Mouse (Mus musculus): Measurements from ENCODE around the gene Kcnk13.

Gene Kcnk13

DNA sequence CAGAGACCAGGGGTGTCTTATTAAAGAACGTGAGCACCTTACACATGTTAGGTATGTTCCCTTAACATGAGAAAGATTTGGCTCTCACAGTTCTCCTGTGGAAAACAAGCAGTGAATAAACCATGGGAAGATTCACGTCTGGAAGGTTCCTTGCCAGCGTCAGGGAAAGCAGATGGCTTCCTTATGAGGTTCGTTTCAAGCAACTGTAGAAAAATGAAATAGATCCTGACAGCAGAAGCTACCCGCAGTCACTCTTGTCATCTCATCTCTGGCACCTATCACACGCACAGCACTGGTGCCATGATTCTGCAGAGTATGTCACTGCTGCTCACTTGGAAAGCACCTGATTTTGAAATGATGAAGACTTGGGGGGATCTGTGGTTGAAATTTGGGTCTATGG is 53.4 kb downstream of the Kcnk13 start:
- no peak for DNase-seq

DNA sequence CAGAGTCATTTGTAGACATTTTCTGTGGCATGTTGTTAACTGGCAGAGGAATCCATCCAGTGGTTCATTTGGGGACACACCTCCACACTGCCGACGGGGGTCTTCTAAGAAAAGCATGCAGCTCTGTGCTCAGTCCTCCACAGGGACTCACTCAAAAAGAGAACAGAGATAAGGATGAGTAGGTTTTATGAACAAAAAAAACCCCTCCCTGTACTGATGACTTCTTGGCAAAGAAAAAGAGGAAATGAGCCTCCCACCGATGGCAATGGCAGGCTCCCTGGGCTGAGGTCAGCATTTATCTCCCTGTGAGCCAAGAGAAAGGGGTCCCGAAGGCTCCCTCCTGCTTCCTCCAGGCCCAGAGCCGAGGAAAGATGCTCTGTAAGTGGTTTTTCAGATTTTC is 58.2 kb downstream of the Kcnk13 start:
- no peak for DNase-seq

DNA sequence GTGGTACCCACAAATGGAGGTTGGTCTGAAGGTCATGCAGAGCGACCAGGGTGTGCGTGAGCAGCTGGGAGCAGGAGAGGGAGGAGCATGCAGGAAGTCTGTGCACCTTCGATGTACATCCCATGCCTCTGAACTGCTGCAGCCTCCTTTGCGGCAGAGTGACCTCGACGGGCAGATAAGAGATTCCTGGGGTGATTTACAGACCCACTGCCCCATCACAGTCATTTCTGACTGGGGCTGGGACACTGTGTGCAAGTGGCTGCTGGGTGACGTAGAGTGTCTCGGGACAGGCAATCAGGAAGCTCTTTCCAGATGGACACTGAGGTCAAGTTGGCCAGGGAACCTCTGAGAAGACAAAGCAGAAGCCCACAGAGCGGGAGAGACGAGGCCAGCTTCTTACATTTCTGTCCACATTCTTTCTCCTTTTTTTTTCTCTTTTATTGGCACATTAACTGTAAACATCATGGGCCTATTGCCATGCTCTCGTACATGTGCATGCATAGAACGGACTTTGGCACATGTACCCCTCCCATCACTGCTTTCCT is 59.6 kb downstream of the Kcnk13 start:
- no peak for DNase-seq

DNA sequence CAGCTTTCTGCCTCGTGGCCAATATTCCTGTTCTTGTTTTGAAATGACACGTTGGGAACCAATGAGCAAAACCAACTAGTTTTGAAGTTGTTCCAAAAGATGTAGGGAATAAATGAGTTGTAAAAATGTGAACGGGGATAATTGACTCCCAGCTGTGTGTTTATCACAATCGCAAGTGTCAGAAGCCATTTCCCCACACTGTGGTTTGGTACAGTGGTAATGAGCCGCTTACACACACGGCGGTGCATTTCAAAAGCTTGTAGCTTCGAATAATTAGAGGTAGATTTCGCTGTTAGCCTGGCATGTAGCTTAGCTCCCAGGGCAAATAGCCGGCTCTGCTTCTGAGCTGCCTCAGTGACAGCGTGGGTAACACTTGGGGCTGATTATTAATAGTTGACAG is 61.4 kb downstream of the Kcnk13 start:
- no peak for DNase-seq

DNA sequence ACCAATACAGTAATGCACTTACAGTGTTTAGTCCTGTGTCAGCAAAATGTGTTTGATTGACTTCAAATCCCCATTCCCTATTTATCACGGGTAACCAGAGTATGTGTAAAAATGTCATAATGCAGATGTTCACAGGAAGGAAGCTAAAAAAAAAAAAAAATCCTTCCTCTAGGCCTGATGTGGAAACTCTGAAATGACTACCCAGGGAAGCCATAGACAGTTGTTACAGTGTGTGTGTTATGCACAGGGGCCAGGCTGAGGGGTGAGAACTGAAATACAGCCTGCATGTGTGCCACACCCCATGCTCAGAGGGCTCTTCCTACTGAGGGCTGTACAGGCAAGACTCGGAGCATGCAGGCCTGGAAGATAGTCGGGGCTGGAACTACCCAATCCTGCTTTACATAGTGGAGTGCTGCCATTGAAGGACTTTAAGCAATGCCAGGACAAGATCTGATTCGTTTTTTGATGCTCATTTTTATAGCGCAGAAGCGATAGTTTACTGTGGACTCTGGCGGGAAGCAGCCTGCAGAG is 62.5 kb downstream of the Kcnk13 start:
- no peak for DNase-seq

DNA sequence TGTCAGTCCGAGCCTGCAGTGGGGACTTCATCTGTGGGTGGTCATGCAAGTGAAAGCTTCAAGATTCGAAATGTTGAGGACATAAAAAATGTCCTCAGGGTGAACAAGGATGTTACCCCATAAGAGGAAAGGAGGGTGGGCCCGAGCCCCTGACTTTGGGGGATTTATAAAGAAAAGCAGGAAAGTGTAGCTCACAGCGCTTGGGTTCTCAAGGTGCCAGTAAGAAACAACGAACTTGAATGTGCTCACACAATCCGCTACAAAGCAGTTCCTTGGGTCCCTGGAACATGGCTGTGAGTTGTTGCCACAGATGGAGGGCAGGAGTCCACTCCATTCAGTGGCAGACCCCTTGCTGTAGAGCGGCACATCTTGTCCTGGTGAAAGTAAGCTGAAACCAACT is 63.0 kb downstream of the Kcnk13 start:
- no peak for DNase-seq

DNA sequence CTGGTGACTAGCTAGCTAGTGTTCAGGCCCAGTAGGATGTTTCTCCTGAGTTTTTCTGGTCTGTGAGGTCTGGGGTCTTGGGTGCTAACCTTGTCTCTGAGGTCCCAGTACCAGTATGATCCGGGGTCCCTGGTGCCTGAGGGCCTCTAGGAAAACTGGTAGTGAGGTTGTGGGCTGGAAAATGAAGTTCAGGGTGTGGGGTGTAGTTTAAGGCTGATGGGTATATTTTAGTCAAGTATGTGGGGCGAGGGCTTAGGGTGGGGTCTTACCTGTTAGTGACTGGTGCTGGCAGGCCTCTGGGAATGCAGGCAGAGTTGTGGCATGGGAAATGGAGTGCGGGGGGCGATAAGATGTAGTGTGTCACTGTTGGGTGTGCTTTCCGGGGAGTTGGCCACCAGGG is 67.4 kb downstream of the Kcnk13 start:
- DNase-seq, result no peak

DNA sequence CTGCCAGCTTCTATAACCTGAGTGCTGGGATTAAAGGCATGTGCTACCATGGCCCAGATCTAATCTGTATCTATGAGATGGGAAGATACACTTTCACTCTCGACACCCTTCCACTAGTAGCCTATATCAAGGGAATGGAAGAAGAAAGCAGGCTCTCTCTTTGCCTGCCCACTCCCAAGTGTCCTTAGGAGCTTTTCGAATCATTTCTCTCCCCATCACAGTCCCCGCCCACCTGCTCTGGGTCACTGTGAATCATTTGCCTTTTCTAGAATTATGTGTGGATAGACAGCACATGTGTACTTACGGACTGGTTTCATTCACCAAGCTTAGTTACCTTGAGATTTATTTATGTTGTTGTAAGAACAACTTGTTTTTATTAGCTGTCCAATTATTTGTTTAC is 68.2 kb downstream of the Kcnk13 start:
- DNase-seq, result no peak

DNA sequence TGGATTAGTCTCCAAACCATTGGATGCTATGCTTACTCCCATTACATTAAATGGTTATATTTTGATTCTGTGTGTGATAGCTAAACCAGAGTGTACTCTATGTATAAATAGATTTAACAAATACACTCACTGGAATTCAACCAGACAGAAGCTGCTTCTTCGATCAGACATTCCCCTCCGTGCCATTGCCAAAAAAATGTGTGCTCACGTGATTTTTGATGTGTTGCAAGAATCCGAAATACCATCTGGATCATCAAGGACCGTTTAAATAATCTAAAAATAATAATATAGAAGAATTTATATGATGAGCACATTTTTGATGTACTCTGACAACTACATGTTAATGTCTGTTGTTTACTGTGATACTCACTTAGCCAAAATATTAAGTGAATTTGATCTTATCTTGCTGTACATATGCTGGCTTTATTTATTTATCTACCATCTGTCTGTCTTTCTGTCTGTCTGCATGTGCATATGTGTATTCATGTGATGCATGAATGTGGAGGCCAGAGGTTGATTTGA is 74.5 kb downstream of the Kcnk13 start:
- no peak for DNase-seq

DNA sequence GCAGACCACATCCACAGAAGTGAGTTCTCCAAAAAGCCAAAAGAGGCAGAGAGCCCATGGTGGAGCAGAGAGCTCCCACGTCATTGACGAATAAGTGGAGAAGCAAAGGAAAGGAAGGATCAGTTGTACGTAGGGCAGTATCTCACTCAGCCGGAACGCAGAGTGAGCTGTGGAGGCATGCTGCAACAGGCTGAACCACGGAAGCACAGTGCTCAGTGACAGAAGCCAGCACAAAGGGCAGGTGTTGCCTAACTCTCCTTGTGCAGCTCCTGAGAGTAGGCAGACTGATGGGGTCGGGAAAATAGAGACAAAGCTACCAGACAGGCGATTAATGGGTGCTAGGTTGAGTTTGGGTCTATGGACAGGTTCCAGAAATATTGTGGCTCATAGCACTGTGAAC is 77.8 kb downstream of the Kcnk13 start:
- no peak for DNase-seq

DNA sequence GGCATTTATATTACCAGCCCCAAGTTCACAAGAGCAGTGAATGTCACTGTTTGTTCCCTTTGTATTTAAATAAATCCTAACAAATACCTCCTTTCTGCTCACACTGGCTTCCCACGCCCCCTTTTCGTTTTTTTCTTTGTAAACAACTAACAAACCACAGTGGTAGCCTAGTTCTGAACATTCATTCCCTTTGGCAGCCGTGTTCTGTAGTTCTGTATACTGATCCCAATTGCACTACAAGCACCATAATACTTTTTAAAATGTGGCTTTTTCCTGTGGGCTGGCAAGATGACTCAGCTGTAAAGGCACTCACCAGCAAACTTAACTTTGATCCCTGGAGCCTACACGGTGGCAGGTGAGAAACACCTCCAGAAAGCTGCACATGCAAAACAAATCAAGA is 80.4 kb downstream of the Kcnk13 start:
- DNase-seq, result no peak

DNA sequence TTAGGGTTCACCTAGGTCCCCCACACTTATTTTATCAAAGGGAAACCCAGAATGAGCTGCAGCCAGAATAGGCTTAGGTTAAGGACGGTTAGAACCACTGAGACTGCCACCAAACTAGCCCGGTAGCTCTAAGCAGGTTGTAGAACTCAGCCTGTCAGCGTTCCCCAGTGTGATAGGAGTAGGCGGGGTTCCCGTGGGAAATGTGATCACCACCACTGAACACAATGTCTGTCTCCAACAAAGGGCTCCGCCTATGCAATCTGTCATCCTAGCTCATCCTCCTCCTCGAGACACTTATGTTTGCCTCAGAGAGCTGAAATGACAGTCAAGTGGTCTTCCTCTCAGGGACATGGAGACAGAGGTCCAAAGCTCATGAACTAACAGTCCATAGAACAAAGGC is 86.3 kb downstream of the Kcnk13 start:
- DNase-seq, result no peak

DNA sequence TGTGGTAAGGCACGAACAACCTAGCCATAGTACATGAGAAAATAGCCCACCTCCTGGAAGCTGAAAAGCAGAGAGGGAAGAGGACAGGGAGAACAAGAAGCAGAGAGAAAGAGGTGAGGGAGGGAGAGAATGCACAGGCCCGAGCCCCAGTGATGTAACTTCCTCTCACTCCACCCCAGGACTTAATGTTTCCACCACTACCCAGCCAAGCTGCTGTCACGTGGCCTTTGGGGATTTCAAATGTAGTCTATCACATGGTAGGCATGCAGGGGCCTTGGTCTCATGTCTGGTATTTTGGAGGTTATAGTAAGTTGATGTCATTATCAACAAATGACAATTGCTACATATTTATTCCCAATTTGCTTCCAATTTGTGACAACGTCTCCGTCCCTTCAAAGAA is 89.3 kb downstream of the Kcnk13 start:
- no peak for DNase-seq

DNA sequence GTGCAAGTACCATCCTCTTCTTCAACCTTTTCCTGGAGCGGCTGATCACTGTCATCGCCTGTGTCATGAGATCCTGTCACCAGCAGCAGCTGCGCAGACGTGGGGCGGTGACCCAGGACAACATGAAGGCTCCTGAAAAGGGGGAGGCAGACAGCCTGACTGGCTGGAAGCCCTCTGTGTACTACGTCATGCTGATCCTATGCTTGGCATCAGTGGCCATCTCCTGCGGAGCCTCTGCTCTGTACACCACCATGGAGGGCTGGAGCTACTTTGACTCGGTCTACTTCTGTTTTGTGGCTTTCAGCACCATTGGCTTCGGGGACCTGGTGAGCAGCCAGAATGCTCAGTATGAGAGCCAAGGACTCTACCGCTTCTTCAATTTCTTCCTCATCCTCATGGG is 96.8 kb downstream of the Kcnk13 start:
- DNase-seq, result no peak

DNA sequence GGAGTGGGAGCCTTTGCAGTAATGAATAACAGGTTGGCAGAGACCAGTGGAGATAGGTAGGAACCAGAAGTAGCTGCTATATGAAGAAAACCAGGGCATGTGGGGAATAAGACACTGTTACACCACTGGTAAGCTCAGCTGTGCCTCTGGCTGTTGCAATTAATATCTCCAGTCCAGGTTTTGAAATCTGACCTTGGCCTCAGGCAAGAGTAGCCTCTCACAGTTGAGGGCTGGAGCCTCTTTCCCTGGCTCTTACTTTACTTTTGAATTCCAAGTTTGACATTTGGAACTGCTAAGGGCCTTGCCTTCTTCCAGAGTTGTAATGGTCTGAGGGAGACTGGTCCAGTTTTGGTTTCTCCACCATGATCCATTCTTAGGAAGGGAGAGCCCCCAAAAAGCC is 97.5 kb downstream of the Kcnk13 start:
- DNase-seq, result no peak

DNA sequence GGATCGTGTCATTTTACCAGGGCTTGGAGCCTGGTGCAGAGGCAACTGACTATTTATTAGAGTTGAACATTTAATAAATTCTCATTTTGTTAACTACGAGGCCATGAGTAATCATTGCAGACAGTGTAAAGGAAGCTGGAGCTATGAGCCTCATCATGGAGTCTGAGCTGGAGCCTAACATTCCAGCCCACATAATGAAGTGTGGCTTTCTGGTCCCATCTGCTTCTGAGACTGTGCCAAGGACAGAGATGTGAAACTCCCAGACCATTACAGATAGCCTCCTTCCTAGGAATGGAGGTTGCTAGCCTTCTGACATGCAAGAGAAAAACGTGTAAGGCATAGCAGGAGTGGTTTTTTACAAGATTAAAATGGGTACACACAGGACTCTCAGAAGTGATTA is 98.3 kb downstream of the Kcnk13 start:
- DNase-seq, result no peak

DNA sequence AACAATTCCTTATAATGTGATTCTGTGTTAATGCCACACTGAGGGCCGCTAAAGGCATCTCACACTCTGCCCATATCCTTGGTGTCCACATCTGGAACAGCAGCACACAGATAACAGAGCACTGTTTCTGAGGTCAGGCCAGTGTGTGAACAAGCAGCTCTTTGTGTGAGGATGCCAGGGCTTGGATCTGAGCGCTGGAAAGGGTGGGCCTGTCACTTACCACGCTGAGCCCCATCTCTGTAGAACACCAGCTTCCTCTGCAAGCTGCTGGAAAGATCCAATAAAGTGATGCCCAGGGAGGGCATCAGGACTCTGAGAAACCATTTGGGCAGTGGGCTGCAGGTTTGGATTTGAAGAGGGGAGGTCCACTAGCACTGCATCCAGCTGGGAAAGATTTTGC is 100.8 kb downstream of the Kcnk13 start:
- no peak for DNase-seq

DNA sequence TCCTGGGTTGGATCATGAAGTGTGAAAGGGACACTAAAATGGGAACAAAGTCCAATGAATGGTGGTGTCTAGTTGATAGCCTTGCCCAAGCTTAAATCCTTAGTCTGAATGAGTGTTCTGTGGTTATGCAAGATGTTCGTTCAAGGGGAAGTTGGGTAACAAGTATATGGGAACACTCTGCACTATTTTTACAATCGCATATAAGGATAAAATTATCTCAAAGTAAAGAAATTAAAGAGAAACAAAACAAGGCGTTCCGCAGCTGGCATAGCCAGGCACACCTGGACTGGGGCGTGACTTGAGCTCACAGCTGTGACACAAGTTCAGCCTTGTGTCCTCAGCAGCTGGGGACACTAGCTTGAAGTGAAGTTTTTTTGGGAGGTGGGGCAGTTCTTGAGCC is 103.2 kb downstream of the Kcnk13 start:
- DNase-seq, result no peak

DNA sequence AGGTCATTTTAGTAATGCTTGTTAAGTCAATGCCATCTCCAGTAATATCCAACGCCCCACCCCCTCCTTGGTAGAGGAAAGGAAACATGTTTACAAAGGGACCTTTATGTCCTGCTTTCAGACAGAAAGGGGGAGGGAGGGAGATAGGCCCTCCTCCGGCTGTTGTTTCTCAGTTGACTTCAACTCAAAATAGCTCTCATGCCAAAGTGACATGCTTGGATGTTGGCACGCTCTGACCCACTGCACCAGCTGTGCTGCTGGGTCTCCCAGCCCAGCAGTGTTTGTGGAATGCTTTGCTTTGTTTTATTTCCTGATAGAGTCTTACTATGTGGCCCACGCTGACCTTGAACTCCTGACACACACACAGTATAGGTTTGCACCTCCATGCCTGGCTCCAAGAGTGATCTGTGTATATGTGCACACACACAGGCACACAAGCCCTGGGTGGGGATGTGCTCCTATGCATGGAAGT is 108.9 kb downstream of the Kcnk13 start:
- DNase-seq, result no peak

DNA sequence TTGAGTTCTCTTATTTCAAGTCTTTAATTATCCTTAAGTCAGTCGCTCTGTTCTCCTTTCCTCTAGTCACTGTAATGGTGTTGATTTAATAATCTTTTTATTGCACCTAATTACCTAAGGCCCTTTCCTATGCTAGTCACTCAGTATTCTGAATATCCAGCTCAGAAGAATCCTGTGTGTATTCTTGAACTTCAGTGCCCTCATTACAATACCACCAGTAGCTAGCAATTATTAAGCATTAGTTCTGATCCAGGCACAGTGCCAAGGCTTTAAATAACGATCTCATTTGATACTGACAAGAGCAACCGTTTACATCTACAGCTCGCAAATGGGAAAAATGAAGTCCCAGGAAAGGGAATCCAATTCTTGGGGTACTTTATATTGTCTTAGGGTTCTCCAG is 111.4 kb downstream of the Kcnk13 start:
- no peak for DNase-seq

DNA sequence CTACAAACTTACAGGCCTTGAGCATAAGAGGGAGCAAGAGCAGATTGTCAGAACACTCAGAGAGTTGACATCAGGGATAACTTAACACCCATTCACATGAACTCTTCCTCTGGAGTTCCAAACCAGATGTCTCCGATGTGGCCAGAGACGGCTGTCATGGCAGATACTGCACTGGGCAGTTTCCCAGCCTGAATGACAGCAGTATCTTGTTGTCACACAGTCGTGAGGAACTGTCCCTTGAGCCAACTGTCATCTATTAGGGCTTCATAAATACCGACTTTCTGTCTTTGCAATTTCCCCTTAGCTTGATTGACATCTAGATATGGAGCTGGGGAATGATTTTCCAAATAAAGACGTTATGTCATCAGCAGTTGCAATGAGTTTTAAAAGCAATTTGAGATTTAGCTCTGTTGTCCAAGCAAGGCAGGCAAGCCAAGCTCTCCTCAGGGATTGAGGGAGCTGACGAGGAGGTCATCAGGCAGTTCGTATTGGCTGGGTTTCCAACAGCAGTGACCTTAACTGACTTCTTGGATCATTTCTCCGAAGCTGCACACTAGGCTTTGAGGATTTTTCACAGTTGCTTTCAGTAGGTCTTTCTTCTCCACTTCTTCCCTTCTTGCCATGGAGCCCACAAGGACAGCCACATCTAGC is 115.5 kb downstream of the Kcnk13 start:
- no peak for DNase-seq

DNA sequence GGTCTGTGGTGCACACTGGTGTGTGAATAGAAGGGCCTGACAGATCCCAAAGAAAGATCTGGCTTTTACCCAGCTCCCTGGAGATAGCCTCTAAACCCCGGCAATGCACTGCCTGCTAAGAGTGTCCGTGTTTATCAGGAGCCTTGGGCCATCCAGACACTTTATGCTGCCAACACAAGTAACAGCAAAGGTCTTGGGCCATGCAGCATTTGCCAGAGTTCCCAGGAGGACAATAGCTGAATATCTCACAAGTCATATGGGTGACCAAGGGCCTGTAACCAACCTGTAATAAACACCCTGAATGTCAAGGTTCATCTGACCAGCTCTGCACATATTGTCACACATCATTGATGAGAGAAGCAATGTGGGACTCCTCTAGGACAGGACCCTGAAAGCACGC is 123.7 kb downstream of the Kcnk13 start:
- no peak for DNase-seq

DNA sequence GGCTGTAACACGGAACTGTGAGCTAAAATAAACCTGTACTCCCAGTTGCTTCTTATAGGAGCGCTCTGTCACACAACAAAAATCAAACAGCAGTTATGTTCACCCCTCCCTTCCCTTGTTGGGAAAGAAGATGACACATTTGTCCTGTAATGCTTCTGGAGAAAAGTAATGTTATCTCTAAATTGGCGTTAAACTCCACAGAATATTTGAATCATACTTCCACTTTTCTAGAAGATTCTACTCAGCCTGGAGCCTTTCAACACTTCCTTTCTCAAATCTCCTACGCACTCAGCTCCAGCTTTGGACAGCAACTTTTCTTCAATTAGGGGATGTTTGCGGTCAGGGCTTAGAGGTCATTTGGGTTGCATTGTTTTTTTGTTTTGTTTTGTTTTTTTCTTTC is 125.0 kb downstream of the Kcnk13 start:
- DNase-seq, result no peak

DNA sequence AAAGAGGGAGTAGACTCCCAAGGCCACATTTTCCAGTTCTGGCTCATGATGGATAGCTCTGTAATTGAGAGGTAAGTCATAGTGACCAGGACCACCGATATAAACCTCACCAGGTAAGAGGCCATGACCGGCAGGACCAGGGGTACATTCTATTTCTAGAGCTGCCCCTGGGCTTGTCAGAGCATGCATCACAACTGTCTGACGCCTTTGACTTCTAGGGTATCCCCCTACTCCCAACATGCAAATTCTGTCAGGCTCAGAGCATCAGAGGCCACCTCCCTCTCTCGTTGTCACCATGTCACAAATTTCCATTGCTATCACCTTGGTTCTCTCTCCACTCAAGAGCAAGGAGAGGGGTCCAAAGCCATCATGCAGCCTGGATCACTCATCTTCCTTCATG is 126.5 kb downstream of the Kcnk13 start:
- no peak for DNase-seq

DNA sequence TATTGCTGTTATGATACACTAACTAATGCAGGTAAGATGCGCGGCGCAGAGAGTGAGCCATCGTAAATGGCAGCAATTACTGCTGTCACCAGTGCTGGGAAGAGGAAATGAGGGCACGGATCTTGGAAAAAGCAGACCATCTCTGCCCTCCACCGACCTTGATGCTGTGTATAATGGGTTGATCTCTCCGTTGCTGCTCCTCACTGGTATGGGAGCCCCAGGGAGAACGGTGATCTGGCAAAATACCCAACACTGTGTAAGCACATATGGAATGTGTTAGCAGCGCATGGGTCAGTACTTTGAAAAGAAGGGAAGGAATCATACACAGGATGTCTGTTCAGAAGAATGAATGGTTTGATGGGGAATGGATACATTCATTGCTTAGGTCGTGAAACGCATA is 128.7 kb downstream of the Kcnk13 start:
- no peak for DNase-seq

Measured in spleen, adult 18-20 months (tissue).